Mouse (Mus musculus) embryonic facial prominence, embryonic 14.5 days (tissue): ENCODE data around the gene Ccdc181. TPM values are rescaled to one million over a fixed set of nuclear protein-coding genes. Genes with fewer than 3 reads are reported as not detected.
A peak's percentile ranks its signal among the peaks of the same experiment; 100 is the strongest.

Experiments used
- ATAC-seq: fragments of 200-750 bp; cut with Nextera tagmentation; 2 replicates; pipeline ENCODE4 v1.8.0; 2017; ENCODE audit warnings: low read depth, moderate number of reproducible peaks, moderate TSS enrichment
- DNase-seq: peaks from one replicate; pipeline ENCODE4 v3.0.0-alpha.2; 2015; ENCODE audit warnings: low spot score
- H3K27ac ChIP-seq: fragments of 300-500 bp; sonication (generic); replicated peaks from 2 replicates; pipeline ENCODE4 v1.5.1; 2014; ENCODE audit warnings: low read depth, mild to moderate bottlenecking, low read length, moderate library complexity
- H3K27me3 ChIP-seq: fragments of 300-500 bp; sonication (generic); replicated peaks from 2 replicates; pipeline ENCODE4 v1.6.1; 2014; ENCODE audit warnings: low read length; ENCODE audit not compliant: control insufficient read depth, insufficient read depth
- H3K36me3 ChIP-seq: fragments of 300-500 bp; sonication (generic); 2 replicates; pipeline ENCODE4 v1.6.1; 2014; ENCODE audit warnings: low read length, mixed read lengths; ENCODE audit not compliant: control insufficient read depth, insufficient read depth
- H3K4me1 ChIP-seq: fragments of 300-500 bp; sonication (generic); 2 replicates; pipeline ENCODE4 v1.6.1; 2014; ENCODE audit warnings: antibody characterized with exemption, low read length; ENCODE audit not compliant: control insufficient read depth, insufficient read depth
- H3K4me2 ChIP-seq: fragments of 300-500 bp; sonication (generic); 2 replicates; pipeline ENCODE4 v1.6.1; 2014; ENCODE audit warnings: low read depth, mild to moderate bottlenecking, low read length, moderate library complexity, mixed read lengths
- H3K4me3 ChIP-seq: fragments of 300-500 bp; sonication (generic); 2 replicates; pipeline ENCODE4 v1.5.1; 2014; ENCODE audit warnings: low read depth, mild to moderate bottlenecking, low read length
- H3K9ac ChIP-seq: fragments of 300-500 bp; sonication (generic); 2 replicates; pipeline ENCODE4 v1.6.1; 2014; ENCODE audit warnings: low read depth, mild to moderate bottlenecking, low read length, moderate library complexity, mixed read lengths
- H3K9me3 ChIP-seq: fragments of 300-500 bp; sonication (generic); 2 replicates; pipeline ENCODE4 v1.6.1; 2016; ENCODE audit warnings: low read length; ENCODE audit not compliant: control insufficient read depth
- WGBS: fragments of 180-500 bp; shearing (Covaris S2); extraction: QIAGEN DNeasy Blood & Tissue Kit; methylation state at CpG from one replicate; pipeline ENCODE4 v1.1.7; 2014; 5-methylcytosine and 5-hydroxymethylcytosine counted together
- polyA plus RNA-seq: library from polyadenylated mRNA; unstranded; fragments of >200 nt; fragmentation: Nextera tagmentation; extraction: Ambion mirVana; gene quantifications from 2 replicates; pipeline ENCODE4 v1.2.1, GENCODE M21; 2014

Ccdc181 gene
- polyA plus RNA-seq, 1 experiment from 2014 or later: 9.8 TPM

DNA sequence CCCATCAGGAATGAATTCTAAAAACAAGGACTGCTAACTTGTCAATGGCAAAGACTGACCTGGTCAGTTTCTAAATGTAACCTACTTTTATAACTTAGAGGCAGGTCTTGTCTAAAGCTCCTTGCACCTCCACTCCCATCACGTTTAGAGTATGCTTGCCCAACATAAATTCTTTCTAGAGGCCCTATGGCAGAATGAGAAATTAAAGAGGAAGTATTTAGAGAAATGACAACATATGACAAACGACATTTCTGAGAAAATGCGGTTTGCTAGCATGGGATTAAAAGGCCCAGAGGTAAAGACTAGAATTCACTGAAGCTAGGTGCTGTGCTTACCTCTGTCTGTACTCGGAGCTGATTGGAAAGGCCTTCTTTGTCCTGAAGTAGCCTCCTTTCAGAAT lies 26.6 kb downstream of the Ccdc181 start:
- H3K4me2 ChIP-seq: no peak overlapping the region

GRCm38 (mm10) chr1:164303821-164304220 lies 28.4 kb downstream of the Ccdc181 start, which contains the start of gene Nme7:
Gene Nme7, plus strand, starts transcription at chr1:164304121.
- Histone ChIP-seq H3K4me1 (peaks cover 19% of the 10 kb centered on the region), H3K27me3 (no peaks in the 10 kb centered on the region), H3K27ac (no peak within 1 kb of the TSS), H3K9me3 (no peaks in the 10 kb centered on the region), H3K36me3 (peaks cover 53% of the 10 kb centered on the region), H3K4me3 (no peak within 1 kb of the TSS), H3K4me2 (no peak within 1 kb of the TSS), H3K9ac (no peak within 1 kb of the TSS)
- ATAC-seq: no peak
- WGBS: 82% methylated on average over 5 of the region's 5 CpGs
- no peak for DNase-seq

More for the DNA sequence above, 26.6 kb downstream of the Ccdc181 start:
- no peak overlapping the region for H3K9ac ChIP-seq
- H3K27me3 ChIP-seq: no peaks in the 10 kb centered on the region
- no peak overlapping the region for H3K4me3 ChIP-seq
- no peak overlapping the region for H3K27ac ChIP-seq
- DNase-seq (no peak), ATAC-seq (no peak)
- H3K9me3 ChIP-seq: no peaks in the 10 kb centered on the region
- peaks cover 70% of the 10 kb centered on the region for H3K36me3 ChIP-seq
- H3K4me1 ChIP-seq: peaks cover 12% of the 10 kb centered on the region
- 84% methylated on average over 4 of the region's 4 CpGs for WGBS

DNA sequence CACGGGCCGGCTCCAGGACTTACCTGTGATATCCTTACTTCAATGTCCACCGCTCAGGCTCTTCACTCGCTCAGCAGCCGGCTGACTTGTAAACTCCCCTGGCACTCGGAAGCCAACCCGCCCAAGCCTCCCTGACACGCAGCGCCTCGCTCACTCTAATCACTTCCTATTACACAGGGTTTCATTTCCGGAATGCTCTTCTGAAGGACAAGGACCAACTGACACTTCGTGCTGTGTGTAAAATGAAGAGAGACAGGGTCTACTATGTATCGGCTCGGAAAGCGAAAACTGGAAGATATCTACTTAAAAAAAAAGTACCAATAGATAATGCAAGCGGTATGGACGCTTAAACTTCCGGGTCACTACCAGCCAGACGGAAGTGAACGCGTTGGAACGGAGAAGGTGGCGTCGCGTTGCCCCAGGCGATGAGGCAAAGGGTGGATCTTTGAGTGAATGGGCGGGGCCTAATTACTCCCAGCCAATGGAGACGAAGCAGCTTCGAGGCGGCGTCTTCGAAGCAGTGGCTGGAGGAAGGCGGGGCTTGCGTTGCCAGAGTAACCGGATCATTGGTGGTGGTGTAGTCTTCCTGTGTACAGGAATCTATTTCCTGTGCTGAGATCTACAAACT lies 31.9 kb downstream of the Ccdc181 start, which contains the start of gene Blzf1:
Gene Blzf1 (minus strand): TSS at position 366 of the 628 bp plus-strand sequence.
- Histone ChIP-seq H3K4me1 (peaks cover 19% of the 10 kb centered on the region), H3K4me3 (peak within 1 kb of the TSS; percentile 60), H3K36me3 (peaks cover 20% of the 10 kb centered on the region), H3K9ac (peak within 1 kb of the TSS; percentile 69), H3K4me2 (peak within 1 kb of the TSS; percentile 66), H3K9me3 (no peaks in the 10 kb centered on the region), H3K27me3 (no peaks in the 10 kb centered on the region), H3K27ac (peak within 1 kb of the TSS; percentile 76)
- ATAC-seq (peak; percentile 98), DNase-seq (peak; percentile 99)
- under 1% methylated on average over 35 of the region's 35 CpGs for WGBS

DNA sequence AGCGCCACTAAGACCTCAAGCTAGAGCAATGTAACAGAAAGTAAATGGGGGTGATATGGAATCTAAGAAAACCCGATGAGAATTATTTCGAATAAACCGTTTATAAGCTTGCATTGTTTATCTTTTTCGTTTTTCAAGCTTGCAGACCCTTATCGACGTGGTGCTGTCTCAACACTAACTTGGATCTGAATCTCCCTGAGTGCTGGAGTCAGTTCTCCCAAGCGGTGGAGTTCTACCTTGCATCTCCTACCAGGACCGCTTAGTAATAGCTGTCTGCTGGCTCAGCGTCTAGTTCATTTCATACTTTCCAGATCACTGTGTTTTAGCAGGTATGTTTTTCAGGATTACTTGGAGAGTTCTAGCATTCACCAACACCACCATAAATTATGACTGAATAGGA lies 32.5 kb downstream of the Ccdc181 start:
- no peaks in the 10 kb centered on the region for H3K9me3 ChIP-seq
- peaks cover 14% of the 10 kb centered on the region; the same call in 1 of the 2 replicates for H3K36me3 ChIP-seq
- H3K4me2 ChIP-seq: peak overlapping the region; percentile 66
- H3K27me3 ChIP-seq: no peaks in the 10 kb centered on the region
- 13% methylated on average over 10 of the region's 10 CpGs for WGBS
- peak overlapping the region; percentile 67 for H3K9ac ChIP-seq
- H3K4me3 ChIP-seq: peak overlapping the region; percentile 60
- H3K4me1 ChIP-seq: peaks cover 19% of the 10 kb centered on the region
- H3K27ac ChIP-seq: peak overlapping the region; percentile 76
- no peak for DNase-seq
- ATAC-seq: no peak

DNA sequence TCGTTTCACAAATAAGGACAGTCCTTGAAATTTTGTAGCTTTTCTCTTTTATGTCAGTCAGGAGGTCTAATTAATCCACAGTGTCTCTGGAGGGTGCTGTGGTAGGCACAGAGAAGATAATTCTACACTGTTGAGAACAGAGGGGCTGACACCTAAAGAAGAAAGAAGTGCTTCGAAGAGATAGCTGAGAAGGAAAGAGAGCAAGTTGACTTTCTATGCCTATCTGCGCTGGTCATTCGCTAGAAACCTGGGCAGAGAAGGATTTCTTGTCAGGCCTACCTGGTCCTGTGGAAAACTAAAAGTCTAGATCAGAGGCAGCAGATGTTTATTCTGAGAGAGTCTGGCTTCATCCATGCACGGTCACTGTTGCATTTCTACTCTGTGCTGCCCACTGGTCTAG lies 38.7 kb downstream of the Ccdc181 start:
- ATAC-seq (no peak), DNase-seq (no peak)
- Histone ChIP-seq H3K4me1 (no peaks in the 10 kb centered on the region), H3K4me3 (no peak overlapping the region), H3K9ac (no peak overlapping the region), H3K27ac (no peak overlapping the region), H3K36me3 (0 out of 2 replicates have a peak, but pooled peaks cover 10% of the 10 kb centered on the region), H3K27me3 (no peaks in the 10 kb centered on the region), H3K9me3 (no peaks in the 10 kb centered on the region), H3K4me2 (no peak overlapping the region)
- 91% methylated on average over 5 of the region's 5 CpGs for WGBS

GRCm38 (mm10) chr1:164315266-164315665 lies 39.9 kb downstream of the Ccdc181 start:
- Histone ChIP-seq H3K27me3 (no peaks in the 10 kb centered on the region), H3K4me3 (no peak overlapping the region), H3K4me2 (no peak overlapping the region), H3K9me3 (no peaks in the 10 kb centered on the region), H3K36me3 (0 out of 2 replicates have a peak, but pooled peaks cover 10% of the 10 kb centered on the region), H3K27ac (no peak overlapping the region), H3K4me1 (no peaks in the 10 kb centered on the region), H3K9ac (no peak overlapping the region)
- no peak for ATAC-seq
- 74% methylated on average over 8 of the region's 8 CpGs for WGBS
- DNase-seq: no peak

DNA sequence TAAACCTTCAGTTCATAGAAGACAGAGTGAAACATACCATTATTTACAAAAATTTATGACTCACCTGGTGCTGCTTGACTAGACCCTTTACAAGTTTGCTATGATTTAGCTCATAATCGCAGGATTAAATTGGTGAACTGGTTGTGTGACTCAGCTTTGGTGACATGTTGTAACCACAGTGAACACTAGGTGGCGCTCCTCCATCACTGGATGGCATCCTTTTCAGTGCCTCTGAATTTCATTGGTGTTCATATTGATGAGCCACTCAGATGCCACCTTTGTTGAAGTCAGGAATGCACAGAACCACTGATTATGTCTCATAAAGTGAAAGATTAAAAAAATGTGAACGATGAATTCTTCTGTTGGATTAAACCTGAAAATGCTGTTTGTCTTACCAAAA lies 41.3 kb downstream of the Ccdc181 start:
- Histone ChIP-seq H3K36me3 (0 out of 2 replicates have a peak, but pooled peaks cover 10% of the 10 kb centered on the region), H3K4me1 (no peaks in the 10 kb centered on the region), H3K9me3 (no peaks in the 10 kb centered on the region), H3K4me3 (no peak overlapping the region), H3K4me2 (no peak overlapping the region), H3K27me3 (no peaks in the 10 kb centered on the region), H3K27ac (no peak overlapping the region), H3K9ac (no peak overlapping the region)
- DNase-seq (peak; percentile 54), ATAC-seq (peak; percentile 42; the same call in 1 of the 2 replicates)
- 30% methylated on average over 3 of the region's 3 CpGs for WGBS

GRCm38 (mm10) chr1:164317261-164317660 lies 41.9 kb downstream of the Ccdc181 start:
- no peak for ATAC-seq
- 0 out of 2 replicates have a peak, but pooled peaks cover 10% of the 10 kb centered on the region for H3K36me3 ChIP-seq
- H3K9ac ChIP-seq: no peak overlapping the region
- WGBS: 85% methylated on average over 9 of the region's 9 CpGs
- no peak overlapping the region for H3K4me2 ChIP-seq
- DNase-seq: no peak
- no peaks in the 10 kb centered on the region for H3K4me1 ChIP-seq
- no peaks in the 10 kb centered on the region for H3K27me3 ChIP-seq
- no peak overlapping the region for H3K27ac ChIP-seq
- no peaks in the 10 kb centered on the region for H3K9me3 ChIP-seq
- H3K4me3 ChIP-seq: no peak overlapping the region

DNA sequence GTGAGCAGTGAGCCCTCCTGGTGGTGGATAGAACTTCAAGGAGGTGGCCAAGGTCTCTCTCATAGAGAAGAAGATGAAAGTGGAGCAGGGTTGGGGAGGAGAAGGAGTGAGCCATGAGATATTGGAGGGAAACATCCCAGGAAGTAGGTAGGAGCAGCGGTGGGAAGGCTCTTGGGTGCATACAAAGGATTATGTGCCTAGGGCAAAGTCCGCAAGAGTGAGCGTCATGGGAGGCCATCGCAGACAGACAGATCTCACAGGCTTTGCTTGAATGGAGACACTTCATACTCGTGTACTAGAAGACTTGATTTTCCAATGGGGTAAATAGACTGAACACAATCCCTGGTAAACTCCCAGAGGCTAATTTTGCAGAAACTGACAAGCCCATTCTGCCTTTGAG lies 43.1 kb downstream of the Ccdc181 start:
- Histone ChIP-seq H3K9ac (no peak overlapping the region), H3K4me1 (no peaks in the 10 kb centered on the region), H3K4me3 (no peak overlapping the region), H3K36me3 (0 out of 2 replicates have a peak, but pooled peaks cover 10% of the 10 kb centered on the region), H3K9me3 (no peaks in the 10 kb centered on the region), H3K4me2 (no peak overlapping the region), H3K27me3 (no peaks in the 10 kb centered on the region), H3K27ac (no peak overlapping the region)
- 88% methylated on average over 5 of the region's 5 CpGs for WGBS
- no peak for ATAC-seq
- no peak for DNase-seq
